Mouse (Mus musculus): Measurements from ENCODE around the gene Sgsm3. TPM values are rescaled to one million over a fixed set of nuclear protein-coding genes. Genes with fewer than 3 reads are reported as not detected.
"Not testable (repeated sequence)": the region's sequence is repeated elsewhere in the genome, so short reads cannot be mapped to it uniquely, and the experiment has no call there.

The Sgsm3 gene
- 28.9 and 31.2 TPM in 2 replicates for polyA plus RNA-seq (2015; fragmentation: Nextera tagmentation; extraction: Ambion mirVana)

DNA sequence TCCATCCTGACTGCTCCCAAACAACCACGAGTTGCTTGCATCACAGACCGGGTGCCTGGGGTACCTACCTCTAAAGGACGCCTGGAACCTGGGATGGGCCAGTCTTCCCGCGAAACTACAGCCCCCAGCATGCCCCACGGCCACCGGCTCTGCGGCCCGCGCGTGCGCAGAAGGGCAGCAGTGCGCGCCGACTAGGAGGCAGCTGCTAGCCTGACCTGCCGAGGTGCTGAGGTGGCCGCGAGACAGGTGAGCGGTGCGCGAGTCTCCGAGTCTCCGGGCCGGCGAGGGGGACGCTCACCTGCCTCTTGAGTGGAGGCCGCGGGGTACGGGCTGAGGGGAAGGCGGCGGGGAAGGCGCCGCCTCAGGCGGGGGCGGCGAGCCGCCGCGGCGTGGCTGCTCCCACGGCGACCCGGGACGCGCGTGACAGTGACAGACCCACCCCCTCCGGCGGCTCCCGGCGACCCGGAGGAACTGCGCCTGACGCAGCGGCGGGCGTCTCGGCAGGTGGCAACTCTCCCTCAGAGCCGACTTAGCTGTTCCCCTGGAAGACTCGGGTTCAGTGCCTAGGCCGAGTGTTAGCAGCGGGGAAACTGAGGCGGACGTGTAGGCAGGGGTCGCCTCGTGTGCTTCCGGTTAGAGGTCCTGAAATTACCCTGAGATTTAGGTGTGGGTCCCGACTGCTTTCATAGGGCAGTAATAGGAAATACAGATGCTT, at the start of gene Sgsm3:
Sgsm3 (plus strand) TSS at position 146 of the 715 bp plus-strand sequence.
- Histone ChIP-seq H3K4me1 (peaks cover 9% of the 10 kb centered on the region; the same call in 1 of the 2 replicates), H3K9ac (peak within 1 kb of the TSS; percentile 77), H3K4me2 (replicated peaks) (peak within 1 kb of the TSS; percentile 90), H3K27me3 (no peaks in the 10 kb centered on the region), H3K9me3 (no peaks in the 10 kb centered on the region), H3K27ac (no peak within 1 kb of the TSS), H3K36me3 (no peaks in the 10 kb centered on the region), H3K4me3 (peak within 1 kb of the TSS; percentile 85)
- ATAC-seq (ENCODE audit: low FRiP score, low read depth) = peak; percentile 94
- WGBS = under 1% methylated on average over 60 of the region's 67 CpGs

DNA sequence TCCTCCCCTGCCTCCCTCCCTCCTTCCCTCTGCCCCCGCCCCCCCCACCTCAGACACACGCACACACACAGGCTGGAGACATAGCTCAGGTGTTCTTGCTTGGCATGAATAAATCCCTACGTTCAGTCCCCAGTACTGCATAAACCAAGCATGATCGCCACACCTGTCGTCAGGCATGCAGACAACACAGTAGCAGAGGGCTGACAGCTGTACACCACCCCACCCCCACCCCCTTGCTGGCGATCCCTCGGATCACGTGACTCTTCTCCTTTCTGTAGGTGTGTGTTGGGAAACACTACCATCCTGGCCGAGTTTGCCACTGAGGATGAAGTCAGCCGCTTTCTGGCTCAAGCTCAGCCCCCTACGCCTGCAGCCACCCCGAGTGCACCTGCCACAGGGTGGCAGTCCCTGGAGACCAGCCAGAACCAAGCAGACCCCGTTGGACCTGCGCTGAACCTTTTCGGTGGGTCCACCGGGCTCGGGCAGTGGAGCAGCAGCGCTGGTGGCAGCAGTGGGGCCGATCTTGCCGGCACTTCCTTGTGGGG, 48.7 kb upstream of the Sgsm3 start:
- H3K4me3 ChIP-seq = no peak overlapping the region
- H3K4me2 ChIP-seq (replicated peaks) = no peak overlapping the region
- H3K36me3 ChIP-seq = peaks cover 67% of the 10 kb centered on the region
- ATAC-seq (ENCODE audit: low FRiP score, low read depth) = no peak
- no peaks in the 10 kb centered on the region for H3K27me3 ChIP-seq
- H3K4me1 ChIP-seq = peaks cover 6% of the 10 kb centered on the region
- H3K9me3 ChIP-seq = no peaks in the 10 kb centered on the region
- 79% methylated on average over 20 of the region's 20 CpGs for WGBS
- H3K9ac ChIP-seq = no peak overlapping the region
- H3K27ac ChIP-seq = no peak overlapping the region; the same call in 1 of the 2 replicates

DNA sequence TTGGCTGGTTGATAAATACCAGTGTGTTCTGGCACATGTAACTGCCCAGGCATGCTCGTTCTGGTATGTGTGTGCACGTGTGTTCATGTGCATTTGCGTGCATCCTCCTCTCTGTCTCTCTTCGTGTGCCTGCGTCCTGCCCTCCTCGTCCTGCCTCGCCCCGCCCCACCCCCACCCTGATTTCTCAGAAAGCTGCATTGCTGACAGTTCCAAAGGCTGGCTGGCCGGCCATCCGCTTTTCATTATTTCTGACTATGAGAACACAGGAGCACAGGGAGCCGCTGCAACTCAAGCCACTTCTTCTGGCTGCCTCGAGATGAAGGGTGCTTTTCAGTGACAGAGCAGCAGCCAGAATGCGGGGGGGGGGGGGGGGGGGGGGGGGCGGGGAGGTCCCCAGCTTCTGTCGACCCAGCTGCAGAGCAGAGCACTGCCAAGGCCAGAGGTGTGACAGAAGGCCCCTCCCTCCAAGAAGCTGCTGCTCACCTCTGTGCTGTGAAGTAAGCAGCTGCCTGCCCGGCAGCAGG, 47.5 kb upstream of the Sgsm3 start:
- no peak overlapping the region for H3K4me3 ChIP-seq
- peak overlapping the region; percentile 61; the same call in 1 of the 2 replicates for H3K27ac ChIP-seq
- no peaks in the 10 kb centered on the region for H3K9me3 ChIP-seq
- 15% methylated on average over 14 of the region's 16 CpGs for WGBS
- no peak overlapping the region for H3K9ac ChIP-seq
- H3K27me3 ChIP-seq = no peaks in the 10 kb centered on the region
- H3K4me1 ChIP-seq = peaks cover 6% of the 10 kb centered on the region
- no peak overlapping the region for H3K4me2 ChIP-seq (replicated peaks)
- peak; percentile 71; the same call in 1 of the 2 replicates for ATAC-seq (ENCODE audit: low FRiP score, low read depth)
- H3K36me3 ChIP-seq = peaks cover 64% of the 10 kb centered on the region

DNA sequence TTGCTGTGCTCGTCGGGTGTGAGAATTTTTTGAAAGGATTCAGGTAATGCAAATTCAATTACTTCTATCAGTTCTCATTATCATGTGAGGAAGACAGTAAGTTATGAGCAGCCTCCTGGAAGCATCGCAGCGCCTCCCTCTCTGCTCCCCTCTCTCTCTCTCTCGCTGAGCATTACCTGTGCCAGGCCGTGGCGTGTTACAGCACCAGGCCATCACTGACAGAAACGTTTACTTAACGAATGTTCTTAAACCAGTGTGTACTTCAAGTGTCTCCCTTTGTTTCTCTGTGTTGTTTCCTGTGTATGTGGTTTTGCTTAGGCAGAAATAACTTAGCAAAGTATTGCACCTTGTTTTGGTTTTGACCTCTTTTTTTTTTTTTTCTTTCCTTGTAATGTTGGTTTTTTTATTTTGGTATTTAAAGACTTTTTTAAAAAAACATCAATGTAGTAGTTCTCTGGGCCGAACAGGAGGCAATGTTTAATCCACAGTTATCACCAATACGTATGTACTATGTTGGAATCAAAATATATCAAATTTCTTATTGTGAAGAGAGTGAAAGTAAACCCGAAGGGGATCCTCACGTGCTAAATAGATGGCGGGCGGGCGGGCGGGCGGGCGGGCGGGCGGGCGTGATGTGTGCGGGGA, 46.8 kb upstream of the Sgsm3 start:
- not testable (repeated sequence) for H3K9me3 ChIP-seq; H3K4me1 ChIP-seq; H3K4me2 ChIP-seq (replicated peaks); H3K9ac ChIP-seq; ATAC-seq (ENCODE audit: low FRiP score, low read depth); H3K27me3 ChIP-seq; H3K4me3 ChIP-seq
- 82% methylated on average over 23 of the region's 23 CpGs for WGBS
- H3K36me3 ChIP-seq = peaks cover 67% of the 10 kb centered on the region
- H3K27ac ChIP-seq = peak overlapping the region; percentile 61; the same call in 1 of the 2 replicates

DNA sequence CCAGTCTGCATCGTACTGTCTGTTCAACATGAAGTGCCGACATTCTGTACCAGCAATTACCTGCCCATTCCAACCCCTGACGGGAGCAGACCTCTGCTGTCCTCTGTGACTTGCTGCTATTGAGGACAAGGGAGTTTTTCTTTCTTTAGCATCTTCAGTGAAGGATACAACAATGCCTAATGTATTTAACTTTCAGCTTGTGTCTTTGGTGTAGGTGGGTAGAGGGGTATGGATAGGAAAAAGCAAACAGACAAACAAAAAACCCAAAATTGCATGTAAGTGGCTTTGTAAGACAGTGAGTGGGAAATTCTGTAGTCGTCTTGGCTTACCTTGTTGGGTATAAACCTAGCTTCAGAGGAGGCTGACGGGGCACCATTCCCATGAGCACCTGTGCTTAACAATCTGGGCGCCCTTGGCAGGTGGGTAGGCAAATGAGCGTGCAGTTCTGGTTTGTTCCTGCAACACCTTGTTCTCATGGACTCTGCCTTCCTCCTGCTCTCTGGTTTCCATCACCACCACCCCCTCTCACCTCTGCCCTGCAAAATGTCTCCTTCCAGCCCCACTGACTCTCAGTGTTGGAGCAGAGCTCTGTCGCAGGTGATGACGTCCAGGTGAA, 46.1 kb upstream of the Sgsm3 start:
- Histone ChIP-seq H3K4me2 (replicated peaks) (no peak overlapping the region), H3K4me3 (no peak overlapping the region), H3K9ac (no peak overlapping the region), H3K9me3 (no peaks in the 10 kb centered on the region), H3K27me3 (no peaks in the 10 kb centered on the region), H3K36me3 (peaks cover 63% of the 10 kb centered on the region), H3K27ac (no peak overlapping the region), H3K4me1 (peaks cover 6% of the 10 kb centered on the region)
- no peak for ATAC-seq (ENCODE audit: low FRiP score, low read depth)
- 89% methylated on average over 9 of the region's 9 CpGs for WGBS

DNA sequence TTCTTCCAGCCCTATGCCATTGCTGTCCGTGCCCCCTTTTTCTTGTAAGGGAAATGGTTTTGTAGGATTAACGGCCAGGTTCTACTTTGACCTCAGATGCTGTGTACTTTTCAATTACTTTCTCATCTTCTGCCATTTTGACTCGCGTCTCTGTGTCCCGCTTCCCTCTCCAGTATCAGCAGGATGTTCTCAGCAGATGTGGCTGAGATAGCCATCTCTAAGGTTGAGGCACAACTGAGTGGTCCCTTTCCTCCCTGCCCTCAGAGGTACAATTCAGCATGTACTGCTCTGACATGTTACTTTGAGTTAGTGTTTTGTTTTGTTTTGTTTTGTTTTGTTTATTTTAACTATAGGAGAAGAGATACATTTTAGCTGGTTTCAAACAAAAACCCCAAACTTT, 42.7 kb upstream of the Sgsm3 start:
- no peaks in the 10 kb centered on the region for H3K27me3 ChIP-seq
- 89% methylated on average over 5 of the region's 5 CpGs for WGBS
- H3K4me3 ChIP-seq = no peak overlapping the region
- H3K4me1 ChIP-seq = peaks cover 6% of the 10 kb centered on the region
- no peak overlapping the region for H3K9ac ChIP-seq
- H3K36me3 ChIP-seq = peaks cover 53% of the 10 kb centered on the region
- no peaks in the 10 kb centered on the region for H3K9me3 ChIP-seq
- H3K27ac ChIP-seq = no peak overlapping the region
- H3K4me2 ChIP-seq (replicated peaks) = no peak overlapping the region
- ATAC-seq (ENCODE audit: low FRiP score, low read depth) = no peak

DNA sequence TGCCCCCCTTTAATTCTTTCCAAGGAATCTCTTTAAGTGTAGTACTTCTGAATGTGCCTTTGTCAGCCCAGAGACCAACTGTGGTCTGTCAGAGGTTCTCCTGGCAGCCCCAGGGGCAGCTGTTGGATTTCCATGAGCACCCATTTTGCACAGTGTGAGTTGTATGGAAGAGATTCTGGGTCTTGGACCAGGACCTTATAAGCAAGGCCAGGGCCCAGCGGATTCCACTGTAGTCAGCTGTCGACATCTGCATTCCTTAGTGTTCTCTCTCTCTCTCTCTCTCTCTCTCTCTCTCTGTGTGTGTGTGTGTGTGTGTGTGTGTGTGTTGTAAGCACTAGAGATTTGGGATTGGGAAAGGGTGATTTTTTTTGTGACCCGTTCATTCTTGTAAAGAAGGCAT, 40.9 kb upstream of the Sgsm3 start:
- no peak for ATAC-seq (ENCODE audit: low FRiP score, low read depth)
- no peaks in the 10 kb centered on the region for H3K4me1 ChIP-seq
- no peak overlapping the region for H3K9ac ChIP-seq
- no peaks in the 10 kb centered on the region for H3K27me3 ChIP-seq
- no peak overlapping the region; the same call in 1 of the 2 replicates for H3K27ac ChIP-seq
- H3K4me2 ChIP-seq (replicated peaks) = no peak overlapping the region
- H3K4me3 ChIP-seq = no peak overlapping the region
- H3K36me3 ChIP-seq = peaks cover 51% of the 10 kb centered on the region
- no peaks in the 10 kb centered on the region for H3K9me3 ChIP-seq
- WGBS = 89% methylated on average over 3 of the region's 3 CpGs

DNA sequence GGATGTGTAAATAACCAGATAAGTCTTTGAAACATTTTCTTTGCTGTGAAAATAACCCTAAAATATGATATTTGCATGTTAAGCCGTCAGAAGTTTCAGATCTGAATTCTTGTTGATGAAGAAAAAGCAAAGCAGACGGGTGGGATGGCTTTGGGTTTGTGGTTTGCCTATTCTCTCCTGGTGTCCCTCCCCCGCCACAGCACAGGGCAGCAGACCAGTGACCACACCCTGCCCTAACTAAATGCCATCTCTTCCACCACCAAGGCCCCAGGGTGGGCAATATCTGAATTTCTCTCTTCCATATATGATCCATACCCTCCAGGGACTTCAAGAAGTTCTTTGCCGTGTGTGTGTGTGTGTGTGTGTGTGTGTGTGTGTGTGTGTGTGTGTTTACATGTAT, 39.0 kb upstream of the Sgsm3 start:
- no peaks in the 10 kb centered on the region for H3K4me1 ChIP-seq
- no peak overlapping the region for H3K9ac ChIP-seq
- peaks cover 43% of the 10 kb centered on the region for H3K36me3 ChIP-seq
- no peak for ATAC-seq (ENCODE audit: low FRiP score, low read depth)
- H3K4me3 ChIP-seq = no peak overlapping the region
- no peaks in the 10 kb centered on the region for H3K9me3 ChIP-seq
- WGBS = 85% methylated on average over 4 of the region's 4 CpGs
- H3K27me3 ChIP-seq = no peaks in the 10 kb centered on the region
- no peak overlapping the region for H3K4me2 ChIP-seq (replicated peaks)
- no peak overlapping the region for H3K27ac ChIP-seq

DNA sequence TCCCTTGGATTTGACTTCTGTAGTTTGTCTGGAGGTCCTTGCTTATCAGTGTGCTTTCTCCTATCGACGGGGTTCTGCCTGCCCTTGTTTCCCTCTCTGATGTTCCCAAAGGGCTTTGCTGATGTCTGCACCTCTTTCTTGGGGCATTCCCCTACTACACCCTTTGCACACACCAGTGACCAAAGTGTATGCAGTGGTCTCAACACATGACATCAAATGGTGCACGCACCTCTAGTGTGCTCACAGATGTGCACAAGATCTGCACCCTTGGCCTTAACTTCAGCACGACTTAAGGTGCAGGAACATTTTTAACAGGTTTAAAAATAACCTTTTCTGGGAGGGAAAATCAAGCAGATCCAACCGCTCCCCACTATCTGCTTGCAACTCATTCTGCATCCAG, 38.2 kb upstream of the Sgsm3 start:
- Histone ChIP-seq H3K9me3 (no peaks in the 10 kb centered on the region), H3K4me2 (replicated peaks) (no peak overlapping the region), H3K9ac (no peak overlapping the region), H3K27ac (no peak overlapping the region), H3K4me3 (no peak overlapping the region), H3K4me1 (no peaks in the 10 kb centered on the region), H3K27me3 (no peaks in the 10 kb centered on the region), H3K36me3 (peaks cover 37% of the 10 kb centered on the region)
- ATAC-seq (ENCODE audit: low FRiP score, low read depth) = no peak
- WGBS = 92% methylated on average over 5 of the region's 5 CpGs

DNA sequence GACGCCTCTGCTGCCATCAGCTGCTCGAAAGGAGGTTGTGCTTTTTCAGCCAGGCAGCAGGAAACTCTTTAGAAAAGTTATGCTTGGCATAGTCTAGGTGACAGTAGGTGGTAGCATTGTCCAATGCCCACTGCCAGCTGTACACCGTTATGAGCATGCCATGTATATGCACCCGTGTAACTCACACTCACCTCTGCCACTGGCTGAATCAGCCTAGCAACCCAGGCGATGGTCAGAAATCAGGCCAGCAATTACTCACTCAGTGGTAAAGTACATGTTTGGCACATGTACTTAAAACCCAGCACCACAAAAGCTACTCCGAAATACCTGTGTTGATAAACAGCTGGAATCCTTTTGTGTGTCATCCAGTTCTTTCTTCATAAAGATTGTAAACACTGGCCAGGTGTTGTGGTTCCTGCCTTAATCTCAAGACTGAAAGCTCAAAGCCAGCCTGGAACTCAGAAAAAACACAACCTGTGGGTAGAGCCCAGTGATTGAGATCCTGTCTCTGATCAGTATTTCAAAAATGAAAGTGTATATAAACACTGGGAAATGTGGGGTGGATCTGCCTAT, 36.0 kb upstream of the Sgsm3 start:
- no peaks in the 10 kb centered on the region for H3K4me1 ChIP-seq
- H3K4me2 ChIP-seq (replicated peaks) = no peak overlapping the region
- no peak overlapping the region for H3K4me3 ChIP-seq
- peaks cover 21% of the 10 kb centered on the region for H3K36me3 ChIP-seq
- 89% methylated on average over 6 of the region's 6 CpGs for WGBS
- H3K27me3 ChIP-seq = no peaks in the 10 kb centered on the region
- no peaks in the 10 kb centered on the region for H3K9me3 ChIP-seq
- H3K9ac ChIP-seq = no peak overlapping the region
- H3K27ac ChIP-seq = no peak overlapping the region
- ATAC-seq (ENCODE audit: low FRiP score, low read depth) = no peak

DNA sequence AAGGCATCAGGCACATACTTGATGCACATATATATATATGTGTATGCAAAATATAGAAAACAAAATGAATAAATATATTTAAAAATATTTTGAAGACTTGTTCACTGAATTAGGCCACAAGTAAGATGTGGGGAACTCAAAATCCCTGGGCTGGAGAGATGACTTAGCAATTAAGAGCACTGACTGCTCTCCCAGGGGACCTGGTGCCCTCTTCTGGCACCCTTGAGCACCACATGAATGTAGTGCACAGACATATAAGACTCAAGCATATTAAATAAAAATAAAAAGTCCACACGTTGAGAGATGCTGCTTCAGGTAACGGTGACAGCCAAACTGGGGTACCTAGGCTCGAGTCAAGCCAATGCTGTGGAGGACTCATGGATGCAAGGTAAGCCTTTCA, 31.7 kb upstream of the Sgsm3 start:
- no peak for ATAC-seq (ENCODE audit: low FRiP score, low read depth)
- 56% methylated on average over 3 of the region's 3 CpGs for WGBS
- no peak overlapping the region for H3K4me2 ChIP-seq (replicated peaks)
- no peak overlapping the region for H3K4me3 ChIP-seq
- no peak overlapping the region for H3K27ac ChIP-seq
- H3K27me3 ChIP-seq = no peaks in the 10 kb centered on the region
- H3K9ac ChIP-seq = no peak overlapping the region
- peaks cover 12% of the 10 kb centered on the region; the same call in 1 of the 2 replicates for H3K36me3 ChIP-seq
- H3K9me3 ChIP-seq = no peaks in the 10 kb centered on the region
- peaks cover 15% of the 10 kb centered on the region for H3K4me1 ChIP-seq

Measured in limb, embryonic 13.5 days (tissue).